Mouse (Mus musculus) liver, adult 2 months (tissue): ENCODE measurements at regions not wholly inside any gene's neighbourhood (a gene's known extent, or its start where the extent isn't known, plus 50 kb on each side); places are given as distances from the start of the nearest gene placed in this dataset.

Source experiments
- DNase-seq: peaks from one replicate; pipeline ENCODE4 v3.0.0-alpha.2; 2011; ENCODE audit warnings: low read depth, low spot score; ENCODE audit errors: extremely low read depth
- H3K27ac ChIP-seq: fragments of 200-500 bp; replicated peaks from 2 replicates; pipeline ENCODE4 v1.5.1; 2012; ENCODE audit warnings: low read depth, mild to moderate bottlenecking, control low read depth, inconsistent platforms, low read length; ENCODE audit not compliant: insufficient read depth
- H3K27me3 ChIP-seq: fragments of 200-500 bp; 2 replicates; pipeline ENCODE4 v1.6.1; 2012; ENCODE audit warnings: mild to moderate bottlenecking, moderate library complexity, low read length, inconsistent platforms; ENCODE audit not compliant: control insufficient read depth, insufficient read depth
- H3K36me3 ChIP-seq: fragments of 200-500 bp; 2 replicates; pipeline ENCODE4 v1.6.1; 2012; ENCODE audit warnings: low read length, inconsistent platforms; ENCODE audit not compliant: control insufficient read depth, insufficient read depth
- H3K4me1 ChIP-seq: fragments of 200-500 bp; 2 replicates; pipeline ENCODE4 v1.6.1; 2011; ENCODE audit warnings: low read length; ENCODE audit not compliant: control insufficient read depth, insufficient read depth
- H3K4me3 ChIP-seq: fragments of 200-500 bp; 2 replicates; pipeline ENCODE4 v1.5.1; 2011; ENCODE audit warnings: low read depth, mild to moderate bottlenecking, control low read depth, low read length, moderate library complexity; ENCODE audit not compliant: insufficient read depth
- H3K79me2 ChIP-seq: fragments of 200-500 bp; 2 replicates; pipeline ENCODE4 v1.6.1; 2012; ENCODE audit warnings: inconsistent platforms, mild to moderate bottlenecking, low read length, moderate library complexity; ENCODE audit not compliant: control insufficient read depth, insufficient read depth
- H3K9ac ChIP-seq: fragments of 200-500 bp; 2 replicates; pipeline ENCODE4 v1.6.1; 2012; ENCODE audit warnings: low read depth, mild to moderate bottlenecking, control low read depth, inconsistent platforms, low read length
- CTCF ChIP-seq: fragments of 200-500 bp; IDR thresholded peaks from 2 replicates; pipeline ENCODE4 v1.5.1; 2011; ENCODE audit warnings: low read depth, low read length, control low read depth
- POLR2A ChIP-seq: fragments of 200-500 bp; IDR thresholded peaks from 2 replicates; pipeline ENCODE4 v1.6.1; 2011; ENCODE audit warnings: low read length, control low read depth; ENCODE audit not compliant: insufficient read depth; ENCODE audit errors: extremely low read depth
- WGBS: fragments of 180-500 bp; shearing (Covaris S2); methylation state at CpG from one replicate; pipeline ENCODE4 v1.1.7; 2018; 5-methylcytosine and 5-hydroxymethylcytosine counted together

DNA sequence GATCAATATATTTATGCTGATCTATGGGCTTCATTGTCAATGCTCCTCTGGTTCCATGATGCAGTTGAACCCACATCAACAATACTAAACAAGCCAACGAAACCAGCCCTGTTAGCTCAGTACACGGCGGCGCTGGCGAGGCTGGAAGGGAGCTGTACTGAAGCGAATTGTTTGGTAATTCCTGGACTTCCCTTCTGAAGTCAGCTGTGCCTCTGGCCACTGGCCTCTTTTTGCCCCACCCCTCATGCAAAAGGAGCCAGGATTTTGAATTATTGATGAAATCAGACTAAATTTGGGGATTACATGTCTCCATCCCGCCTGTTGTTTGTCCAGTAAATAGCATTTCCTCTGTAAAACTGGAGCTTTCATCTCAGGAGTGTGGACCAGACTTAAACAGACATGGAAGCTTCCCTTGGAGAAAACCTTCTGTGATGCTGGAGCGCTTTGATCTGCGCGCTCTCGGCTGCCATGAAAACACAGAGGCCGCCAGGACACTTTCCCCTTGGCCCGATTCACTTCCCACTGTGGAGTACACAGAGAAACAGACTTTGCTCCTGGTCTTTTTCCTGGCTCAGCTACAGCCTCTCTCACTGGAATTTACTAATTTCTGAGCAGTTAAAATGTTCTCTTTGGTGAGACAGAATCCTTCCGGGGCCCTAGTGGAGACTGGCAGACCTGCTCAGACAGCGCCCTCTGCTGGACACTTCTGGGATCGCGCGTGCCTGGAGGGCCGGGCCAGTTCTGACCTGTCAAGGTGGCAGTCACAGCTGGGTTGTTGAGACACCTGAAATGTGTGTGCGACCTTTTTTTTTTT is 412.9 kb upstream of the Gm6657 start:
- Histone ChIP-seq H3K36me3 (no peaks in the 10 kb centered on the region), H3K27ac (no peak overlapping the region), H3K9ac (no peak overlapping the region), H3K27me3 (no peaks in the 10 kb centered on the region), H3K4me3 (no peak overlapping the region), H3K4me1 (0 out of 2 replicates have a peak, but pooled peaks cover 6% of the 10 kb centered on the region), H3K79me2 (no peaks in the 10 kb centered on the region)
- 12% methylated on average over 20 of the region's 20 CpGs for WGBS
- TF ChIP-seq POLR2A: no peak
- TF ChIP-seq CTCF: peak; percentile 97
- peak; percentile 87 for DNase-seq

DNA sequence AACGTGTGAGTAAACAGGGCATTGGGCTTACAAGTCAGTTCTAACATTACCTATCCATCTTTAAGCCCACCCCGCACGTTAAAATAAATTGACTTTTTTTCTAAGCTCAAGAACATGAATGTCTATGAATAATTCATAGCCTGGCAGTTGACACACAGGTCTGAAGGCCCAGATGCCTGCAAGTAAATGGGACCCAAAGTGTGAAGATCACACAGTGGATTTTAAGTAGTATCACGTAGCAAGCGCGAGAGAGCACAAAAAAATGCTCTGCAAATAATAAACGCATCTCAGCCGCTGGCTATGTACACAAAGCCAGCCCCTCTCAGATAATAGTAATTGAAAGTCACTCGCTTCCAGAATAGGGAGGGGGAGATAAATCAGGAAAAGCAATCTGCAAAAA is 410.1 kb upstream of the Gm6657 start:
- Histone ChIP-seq H3K4me1 (0 out of 2 replicates have a peak, but pooled peaks cover 6% of the 10 kb centered on the region), H3K9ac (no peak overlapping the region), H3K36me3 (no peaks in the 10 kb centered on the region), H3K79me2 (no peaks in the 10 kb centered on the region), H3K4me3 (no peak overlapping the region), H3K27ac (no peak overlapping the region), H3K27me3 (no peaks in the 10 kb centered on the region)
- no peak for TF ChIP-seq POLR2A
- TF ChIP-seq CTCF: no peak
- 85% methylated on average over 9 of the region's 9 CpGs for WGBS
- no peak for DNase-seq

DNA sequence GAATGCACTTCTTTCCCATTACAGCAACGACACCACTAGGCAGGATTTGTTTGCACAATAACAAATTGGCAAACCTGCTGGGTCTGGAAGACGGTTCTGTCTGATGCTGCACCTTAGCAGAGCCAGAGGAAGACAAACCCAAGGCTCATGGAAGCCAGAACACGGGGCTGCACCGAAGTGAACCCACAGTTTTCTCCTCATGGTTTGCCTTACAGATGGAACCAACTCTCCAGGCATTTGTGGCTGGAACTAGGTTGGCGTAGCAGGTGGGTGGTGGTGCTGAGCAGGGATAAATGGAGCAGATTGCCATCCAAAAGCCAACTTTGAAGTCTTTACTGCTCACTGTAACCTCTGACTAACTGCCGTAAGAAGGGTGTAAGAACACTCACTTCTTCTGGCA is 408.4 kb upstream of the Gm6657 start:
- Histone ChIP-seq H3K79me2 (no peaks in the 10 kb centered on the region), H3K4me3 (no peak overlapping the region), H3K4me1 (0 out of 2 replicates have a peak, but pooled peaks cover 4% of the 10 kb centered on the region), H3K27me3 (no peaks in the 10 kb centered on the region), H3K9ac (no peak overlapping the region), H3K36me3 (no peaks in the 10 kb centered on the region), H3K27ac (no peak overlapping the region)
- TF ChIP-seq POLR2A (no peak), CTCF (no peak)
- 79% methylated on average over 6 of the region's 6 CpGs for WGBS
- no peak for DNase-seq

DNA sequence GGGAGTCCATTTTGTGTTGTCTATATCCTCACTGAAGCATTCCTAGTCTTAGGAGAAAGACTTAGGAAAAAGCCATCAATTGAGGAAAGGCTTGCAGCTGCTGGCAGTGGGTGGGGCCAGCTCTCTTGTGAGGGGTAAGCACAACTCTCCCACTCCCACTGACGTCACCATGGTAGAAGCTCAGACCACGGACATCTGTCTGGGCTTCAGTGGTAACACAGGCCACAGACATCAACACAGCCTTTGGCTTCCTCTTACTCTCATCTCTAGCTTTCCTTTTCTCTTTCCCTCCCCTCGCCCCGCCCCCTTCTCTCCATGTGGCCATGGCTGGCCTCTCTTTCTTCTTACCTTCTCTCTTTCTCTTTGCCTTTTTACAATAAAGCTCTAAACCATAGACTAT is 407.4 kb upstream of the Gm6657 start:
- no peak for TF ChIP-seq CTCF
- no peak for TF ChIP-seq POLR2A
- 87% methylated on average over 4 of the region's 4 CpGs for WGBS
- Histone ChIP-seq H3K27ac (no peak overlapping the region), H3K4me1 (0 out of 2 replicates have a peak, but pooled peaks cover 2% of the 10 kb centered on the region), H3K27me3 (no peaks in the 10 kb centered on the region), H3K4me3 (no peak overlapping the region), H3K36me3 (no peaks in the 10 kb centered on the region), H3K9ac (no peak overlapping the region), H3K79me2 (no peaks in the 10 kb centered on the region)
- no peak for DNase-seq

DNA sequence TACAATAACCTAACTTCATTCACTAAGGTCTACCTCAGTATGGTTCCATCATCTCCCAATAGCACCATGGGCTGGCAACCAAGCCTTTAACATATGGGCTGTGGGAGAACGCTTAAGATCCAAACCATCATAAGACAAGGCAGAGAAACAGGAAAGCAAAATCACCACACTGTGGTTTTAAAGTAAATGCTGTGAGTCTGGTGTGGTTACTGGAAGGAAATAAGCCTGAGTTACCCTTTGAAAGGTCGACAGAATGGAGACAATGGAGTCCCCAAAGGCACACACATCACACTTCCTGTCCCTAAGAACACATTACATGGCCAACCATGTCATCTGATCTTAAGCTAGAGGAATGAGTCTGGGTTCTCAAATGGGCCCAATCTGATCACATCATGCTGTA is 405.8 kb upstream of the Gm6657 start:
- no peak for TF ChIP-seq POLR2A
- no peak for TF ChIP-seq CTCF
- no peak for DNase-seq
- H3K79me2 ChIP-seq: no peaks in the 10 kb centered on the region

DNA sequence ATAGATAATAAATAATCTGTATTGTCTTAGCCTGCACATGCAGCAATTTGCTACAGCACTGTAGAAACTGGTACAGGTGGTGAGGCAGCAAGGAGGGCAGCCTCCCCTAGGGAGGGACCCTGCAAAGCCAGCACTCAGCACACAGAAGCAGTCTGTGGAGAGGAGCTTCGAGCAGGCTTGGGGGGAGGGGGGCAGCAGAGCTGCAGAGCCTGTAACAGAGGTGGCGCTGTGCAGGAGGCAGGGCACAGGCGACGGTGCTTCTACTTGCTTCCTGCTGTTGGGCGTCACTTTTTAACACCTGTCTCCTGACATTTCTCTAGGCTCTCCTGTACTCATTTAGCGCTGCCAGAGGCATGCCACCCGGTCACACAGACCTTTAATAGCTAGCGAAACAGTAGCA is 404.6 kb upstream of the Gm6657 start:
- TF ChIP-seq POLR2A (no peak), CTCF (peak; percentile 19; the same call in 1 of the 2 replicates)
- H3K4me1 ChIP-seq: 0 out of 2 replicates have a peak, but pooled peaks cover 2% of the 10 kb centered on the region
- no peaks in the 10 kb centered on the region for H3K79me2 ChIP-seq
- no peak overlapping the region for H3K9ac ChIP-seq
- WGBS: 19% methylated on average over 8 of the region's 8 CpGs
- H3K27ac ChIP-seq: no peak overlapping the region
- no peak for DNase-seq
- no peaks in the 10 kb centered on the region for H3K27me3 ChIP-seq
- no peak overlapping the region for H3K4me3 ChIP-seq
- H3K36me3 ChIP-seq: no peaks in the 10 kb centered on the region

More for the DNA sequence above, 405.8 kb upstream of the Gm6657 start:
- Histone ChIP-seq H3K9ac (no peak overlapping the region), H3K4me3 (no peak overlapping the region), H3K27ac (no peak overlapping the region), H3K4me1 (0 out of 2 replicates have a peak, but pooled peaks cover 2% of the 10 kb centered on the region), H3K36me3 (no peaks in the 10 kb centered on the region), H3K27me3 (no peaks in the 10 kb centered on the region)
- WGBS: 75% methylated on average over 2 of the region's 2 CpGs
